Mouse (Mus musculus) liver, embryonic 15.5 days (tissue): Measurements from ENCODE around the gene Slc25a31. TPM values are rescaled to one million over a fixed set of nuclear protein-coding genes. Genes with fewer than 3 reads are reported as not detected.

Experiments
- ATAC-seq: fragments of 200-750 bp; cut with Nextera tagmentation; 2 replicates; pipeline ENCODE4 v1.8.0; 2017; ENCODE audit warnings: moderate number of reproducible peaks, mild to moderate bottlenecking, moderate library complexity; ENCODE audit not compliant: insufficient read depth
- H3K27ac ChIP-seq: fragments of 300-500 bp; sonication (generic); replicated peaks from 2 replicates; pipeline ENCODE4 v1.5.1; 2015; ENCODE audit warnings: mild to moderate bottlenecking, inconsistent platforms
- H3K27me3 ChIP-seq: fragments of 300-500 bp; sonication (generic); 2 replicates; pipeline ENCODE4 v1.6.1; 2015; ENCODE audit warnings: mild to moderate bottlenecking, inconsistent platforms
- H3K36me3 ChIP-seq: fragments of 300-500 bp; sonication (generic); replicated peaks from 2 replicates; pipeline ENCODE4 v1.6.1; 2015; ENCODE audit warnings: moderate library complexity, mild to moderate bottlenecking, inconsistent platforms
- H3K4me1 ChIP-seq: fragments of 300-500 bp; sonication (generic); replicated peaks from 2 replicates; pipeline ENCODE4 v1.6.1; 2015; ENCODE audit warnings: inconsistent platforms
- H3K4me2 ChIP-seq: fragments of 300-500 bp; sonication (generic); 2 replicates; pipeline ENCODE4 v1.6.1; 2015; ENCODE audit warnings: moderate library complexity, mild to moderate bottlenecking, inconsistent platforms
- H3K4me3 ChIP-seq: fragments of 300-500 bp; sonication (generic); replicated peaks from 2 replicates; pipeline ENCODE4 v1.5.1; 2015; ENCODE audit warnings: mild to moderate bottlenecking, inconsistent platforms
- H3K9ac ChIP-seq: fragments of 300-500 bp; sonication (generic); 2 replicates; pipeline ENCODE4 v1.6.1; 2015; ENCODE audit warnings: moderate library complexity, mild to moderate bottlenecking, inconsistent platforms
- H3K9me3 ChIP-seq: fragments of 300-500 bp; sonication (generic); replicated peaks from 2 replicates; pipeline ENCODE4 v1.6.1; 2016; ENCODE audit warnings: inconsistent platforms
- WGBS: fragments of 180-500 bp; shearing (Covaris S2); methylation state at CpG from one replicate; pipeline ENCODE4 v1.1.7; 2015; ENCODE audit warnings: mixed read lengths; ENCODE audit not compliant: insufficient replicate concordance; 5-methylcytosine and 5-hydroxymethylcytosine counted together
- polyA plus RNA-seq: library from polyadenylated mRNA; unstranded; fragments of >200 nt; fragmentation: Nextera tagmentation; extraction: Ambion mirVana; gene quantifications from 2 replicates; pipeline ENCODE4 v1.2.1, GENCODE M21; 2015

Slc25a31 gene
- polyA plus RNA-seq, 1 experiment from 2014 or later = 0.05 TPM

DNA sequence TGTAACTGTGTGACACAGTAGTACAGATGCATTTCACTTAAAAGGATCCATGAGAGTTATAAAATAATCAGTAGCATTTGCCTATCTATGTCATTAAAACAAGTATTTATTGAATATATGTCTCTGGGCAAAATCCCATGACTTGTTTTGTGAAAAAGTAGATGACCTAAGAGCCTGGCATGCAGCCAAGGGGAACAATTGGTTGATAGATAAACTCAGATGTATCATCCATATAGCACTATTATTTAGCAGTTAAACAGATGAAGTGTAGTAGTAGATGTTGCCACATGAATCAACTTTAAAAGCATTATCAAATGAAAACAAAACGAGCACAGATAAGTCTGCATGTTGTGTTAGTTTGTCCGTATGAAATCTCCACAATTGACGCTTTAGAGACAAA is 10.4 kb downstream of the Slc25a31 start:
- Histone ChIP-seq H3K9me3 (no peaks in the 10 kb centered on the region), H3K4me3 (no peak overlapping the region), H3K4me2 (no peak overlapping the region), H3K9ac (no peak overlapping the region), H3K36me3 (no peaks in the 10 kb centered on the region), H3K27ac (no peak overlapping the region), H3K27me3 (no peaks in the 10 kb centered on the region), H3K4me1 (no peaks in the 10 kb centered on the region)
- no peak for ATAC-seq
- WGBS = 65% methylated on average over 3 of the region's 3 CpGs

GRCm38 (mm10) chr3:40738381-40738912 is 29.8 kb downstream of the Slc25a31 start:
- ATAC-seq = no peak
- Histone ChIP-seq H3K27ac (no peak overlapping the region), H3K9me3 (no peaks in the 10 kb centered on the region), H3K27me3 (peaks cover 3% of the 10 kb centered on the region; the same call in 1 of the 2 replicates), H3K36me3 (no peaks in the 10 kb centered on the region), H3K4me1 (peaks cover 7% of the 10 kb centered on the region; the same call in 1 of the 2 replicates), H3K9ac (no peak overlapping the region), H3K4me2 (peak overlapping the region; percentile 21; the same call in 1 of the 2 replicates), H3K4me3 (no peak overlapping the region)
- 22% methylated on average over 6 of the region's 6 CpGs for WGBS

GRCm38 (mm10) chr3:40744024-40744835 is 35.6 kb downstream of the Slc25a31 start, which contains the start of gene Hspa4l:
Hspa4l (plus strand) TSS chr3:40744495.
- H3K4me2 ChIP-seq = peak within 1 kb of the TSS; percentile 99
- peaks cover 21% of the 10 kb centered on the region for H3K4me1 ChIP-seq
- ATAC-seq = no peak
- peak within 1 kb of the TSS; percentile 97 for H3K9ac ChIP-seq
- 29% methylated on average over 16 of the region's 16 CpGs for WGBS
- H3K9me3 ChIP-seq = no peaks in the 10 kb centered on the region
- peaks cover 3% of the 10 kb centered on the region; the same call in 1 of the 2 replicates for H3K27me3 ChIP-seq
- no peaks in the 10 kb centered on the region for H3K36me3 ChIP-seq
- H3K4me3 ChIP-seq = peak within 1 kb of the TSS; percentile 98
- H3K27ac ChIP-seq = peak within 1 kb of the TSS; percentile 96

- Histone ChIP-seq H3K36me3 (no peaks in the 10 kb centered on the region), H3K27me3 (peaks cover 3% of the 10 kb centered on the region; the same call in 1 of the 2 replicates), H3K4me2 (peak overlapping the region; percentile 99), H3K4me1 (peaks cover 21% of the 10 kb centered on the region), H3K9ac (peak overlapping the region; percentile 97), H3K9me3 (no peaks in the 10 kb centered on the region), H3K4me3 (peak overlapping the region; percentile 98), H3K27ac (peak overlapping the region; percentile 96)
- ATAC-seq = peak; percentile 94
- under 1% methylated on average over 73 of the region's 93 CpGs for WGBS
Observed at GRCm38 (mm10) chr3:40744836-40745660, 36.4 kb downstream of the Slc25a31 start.

GRCm38 (mm10) chr3:40745661-40746547 is 37.2 kb downstream of the Slc25a31 start:
- Histone ChIP-seq H3K9ac (peak overlapping the region; percentile 97), H3K4me2 (peak overlapping the region; percentile 99), H3K27ac (peak overlapping the region; percentile 96), H3K4me3 (peak overlapping the region; percentile 98), H3K36me3 (no peaks in the 10 kb centered on the region), H3K9me3 (no peaks in the 10 kb centered on the region), H3K27me3 (no peaks in the 10 kb centered on the region), H3K4me1 (peaks cover 21% of the 10 kb centered on the region)
- WGBS = 2% methylated on average over 37 of the region's 37 CpGs
- peak; percentile 12 for ATAC-seq

GRCm38 (mm10) chr3:40760746-40761145 is 52.1 kb downstream of the Slc25a31 start:
- no peaks in the 10 kb centered on the region for H3K4me1 ChIP-seq
- H3K4me2 ChIP-seq = no peak overlapping the region
- peaks cover 37% of the 10 kb centered on the region for H3K36me3 ChIP-seq
- ATAC-seq = no peak
- H3K9me3 ChIP-seq = no peaks in the 10 kb centered on the region
- H3K4me3 ChIP-seq = no peak overlapping the region
- H3K9ac ChIP-seq = no peak overlapping the region
- H3K27ac ChIP-seq = no peak overlapping the region
- 81% methylated on average over 3 of the region's 3 CpGs for WGBS
- no peaks in the 10 kb centered on the region for H3K27me3 ChIP-seq

GRCm38 (mm10) chr3:40761312-40761711 is 52.7 kb downstream of the Slc25a31 start:
- ATAC-seq = no peak
- 84% methylated on average over 2 of the region's 2 CpGs for WGBS

More at GRCm38 (mm10) chr3:40761312-40761711, 52.7 kb downstream of the Slc25a31 start:
- Histone ChIP-seq H3K9ac (no peak overlapping the region), H3K4me3 (no peak overlapping the region), H3K27me3 (no peaks in the 10 kb centered on the region), H3K27ac (no peak overlapping the region), H3K4me1 (no peaks in the 10 kb centered on the region), H3K36me3 (peaks cover 37% of the 10 kb centered on the region), H3K4me2 (no peak overlapping the region), H3K9me3 (no peaks in the 10 kb centered on the region)

Other genes starting within 250 kb of the Slc25a31 start
- 0.69 and 0.71 TPM in 2 replicates for gene Intu, start 177.6 kb upstream of the Slc25a31 start, polyA plus RNA-seq
- 17.6 and 18.1 TPM in 2 replicates for gene Hspa4l, start 35.6 kb downstream of the Slc25a31 start, polyA plus RNA-seq
- gene Plk4, start 91.2 kb downstream of the Slc25a31 start, polyA plus RNA-seq = 38.1 and 38.5 TPM in 2 replicates
- gene Mfsd8, start 138.0 kb downstream of the Slc25a31 start, polyA plus RNA-seq = 3.3 and 3.7 TPM in 2 replicates
- gene Abhd18, start 138.1 kb downstream of the Slc25a31 start, polyA plus RNA-seq = 3.5 and 4.4 TPM in 2 replicates
- gene 1700034I23Rik, start 193.7 kb downstream of the Slc25a31 start, polyA plus RNA-seq = 0.08 TPM in 1 of 2 replicates, not detected in the other
- gene Larp1b, start 241.0 kb downstream of the Slc25a31 start, polyA plus RNA-seq = 6.5 and 7.1 TPM in 2 replicates